Mouse (Mus musculus) adrenal gland, postnatal 10 days (tissue): ENCODE results near the gene Pdk3. TPM values are rescaled to one million over a fixed set of nuclear protein-coding genes. Genes with fewer than 3 reads are reported as not detected.

ENCODE experiments used
- total RNA-seq, 2 experiments: library from RNA; stranded (reverse); gene quantifications; 2 replicates each; pipeline ENCODE4 v1.2.3; 2021

Gene Pdk3
- total RNA-seq, 2 experiments from 2014 or later: 11.7 to 13.2 TPM

Other genes with a start within 250 kb of the Pdk3 start
- gene Pola1, start 200.0 kb downstream of the Pdk3 start, total RNA-seq: 10 to 100 TPM; 17.1 to 23.3 TPM
- 1 to 10 TPM; 1.3 to 1.9 TPM for gene Pcyt1b, start 177.3 kb downstream of the Pdk3 start, total RNA-seq
- gene AU015836, start 136.5 kb upstream of the Pdk3 start, total RNA-seq: not detected